Mouse (Mus musculus): ENCODE measurements around the gene Gm6309. TPM values are rescaled to one million over a fixed set of nuclear protein-coding genes. Genes with fewer than 3 reads are reported as not detected.
A peak's percentile ranks its signal among the peaks of the same experiment; 100 is the strongest.
"Not testable (repeated sequence)": the region's sequence is repeated elsewhere in the genome, so short reads cannot be mapped to it uniquely, and the experiment has no call there.

Gm6309 gene
- total and polyA plus RNA-seq, 2 experiments from 2014 or later: not detected

GRCm38 (mm10) chr5:146190501-146191269 is 20.2 kb upstream of the Gm6309 start:
- no peaks in the 10 kb centered on the region for H3K36me3 ChIP-seq (ENCODE audit: insufficient read depth, low read length)
- no peak overlapping the region for H3K4me3 ChIP-seq (ENCODE audit: low read length)
- H3K27me3 ChIP-seq (ENCODE audit: insufficient read depth, low read length): no peaks in the 10 kb centered on the region
- no peaks in the 10 kb centered on the region for H3K4me1 ChIP-seq (ENCODE audit: insufficient read depth, low read length)
- no peak overlapping the region for H3K4me2 ChIP-seq (ENCODE audit: low read depth, low read length)
- no peak for TF ChIP-seq CTCF (IDR thresholded peaks at IDR 0.05; ENCODE audit: low read depth)
- H3K9ac ChIP-seq (replicated peaks; ENCODE audit: low read length): no peak overlapping the region
- ATAC-seq (no peak), DNase-seq (ENCODE audit: low spot score) (no peak)
- WGBS: 63% methylated on average over 3 of the region's 3 CpGs
- 0 out of 2 replicates have a peak, but pooled peaks cover 2% of the 10 kb centered on the region for H3K9me3 ChIP-seq (ENCODE audit: low read length)
- H3K27ac ChIP-seq: no peak overlapping the region

GRCm38 (mm10) chr5:146190093-146190492 is 19.6 kb upstream of the Gm6309 start:
- no peak overlapping the region for H3K27ac ChIP-seq

DNA sequence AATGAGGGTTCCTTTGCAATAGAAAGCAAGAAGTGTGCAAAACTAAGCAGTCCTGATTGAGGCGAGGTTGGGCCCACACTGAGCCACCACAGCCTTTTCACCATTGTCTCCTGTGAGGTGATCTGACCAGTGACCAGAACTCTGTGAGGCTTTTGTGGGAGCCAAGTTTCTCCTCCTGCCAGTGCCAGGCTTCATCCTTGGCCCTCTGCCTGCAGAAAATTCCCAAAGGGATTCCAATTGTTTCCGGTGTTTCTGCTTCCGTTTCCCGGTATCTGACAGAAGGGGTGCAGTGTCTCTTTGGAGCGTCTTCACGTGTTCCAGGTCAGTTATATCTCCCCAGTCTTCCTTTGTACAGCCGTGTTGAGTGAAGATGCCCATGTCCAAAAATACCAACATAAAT is 18.2 kb upstream of the Gm6309 start:
- H3K4me3 ChIP-seq (ENCODE audit: low read length): no peak overlapping the region
- H3K36me3 ChIP-seq (ENCODE audit: insufficient read depth, low read length): no peaks in the 10 kb centered on the region
- H3K4me2 ChIP-seq (ENCODE audit: low read depth, low read length): no peak overlapping the region
- H3K9me3 ChIP-seq (ENCODE audit: low read length): no peaks in the 10 kb centered on the region
- H3K27ac ChIP-seq: no peak overlapping the region
- no peaks in the 10 kb centered on the region for H3K27me3 ChIP-seq (ENCODE audit: insufficient read depth, low read length)
- H3K9ac ChIP-seq (replicated peaks; ENCODE audit: low read length): no peak overlapping the region
- 68% methylated on average over 7 of the region's 7 CpGs for WGBS
- ATAC-seq (no peak), DNase-seq (ENCODE audit: low spot score) (no peak)
- no peak for TF ChIP-seq CTCF (IDR thresholded peaks at IDR 0.05; ENCODE audit: low read depth)
- H3K4me1 ChIP-seq (ENCODE audit: insufficient read depth, low read length): no peaks in the 10 kb centered on the region

More at GRCm38 (mm10) chr5:146190093-146190492, 19.6 kb upstream of the Gm6309 start:
- DNase-seq (ENCODE audit: low spot score) (no peak), ATAC-seq (no peak)
- 71% methylated on average over 4 of the region's 4 CpGs for WGBS
- Histone ChIP-seq H3K4me3 (ENCODE audit: low read length) (no peak overlapping the region), H3K27me3 (ENCODE audit: insufficient read depth, low read length) (no peaks in the 10 kb centered on the region), H3K36me3 (ENCODE audit: insufficient read depth, low read length) (no peaks in the 10 kb centered on the region), H3K9me3 (ENCODE audit: low read length) (0 out of 2 replicates have a peak, but pooled peaks cover 2% of the 10 kb centered on the region), H3K4me1 (ENCODE audit: insufficient read depth, low read length) (no peaks in the 10 kb centered on the region), H3K4me2 (ENCODE audit: low read depth, low read length) (no peak overlapping the region), H3K9ac (replicated peaks; ENCODE audit: low read length) (no peak overlapping the region)
- TF ChIP-seq CTCF (IDR thresholded peaks at IDR 0.05; ENCODE audit: low read depth): no peak

DNA sequence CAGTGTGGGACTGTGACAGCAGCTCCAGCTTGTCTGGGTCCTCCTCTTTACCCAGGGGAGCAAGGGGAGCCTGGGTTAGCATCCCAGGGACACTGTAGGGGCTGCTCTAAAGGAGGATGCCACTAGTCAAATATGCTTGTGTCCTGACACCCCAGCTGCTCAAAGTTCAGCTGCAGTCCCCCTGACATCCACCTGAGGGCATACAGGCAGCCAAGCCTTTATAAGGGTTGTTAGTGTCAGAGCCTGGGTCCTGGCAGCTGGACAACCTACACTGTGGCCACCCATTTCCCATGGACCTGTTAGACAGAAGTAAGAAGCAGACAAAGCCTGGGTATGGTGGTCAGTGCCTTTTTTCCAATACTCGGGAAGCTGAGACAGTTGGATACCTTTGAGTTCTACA is 17.6 kb upstream of the Gm6309 start:
- no peaks in the 10 kb centered on the region for H3K4me1 ChIP-seq (ENCODE audit: insufficient read depth, low read length)
- no peak overlapping the region for H3K4me3 ChIP-seq (ENCODE audit: low read length)
- ATAC-seq (no peak), DNase-seq (ENCODE audit: low spot score) (no peak)
- H3K27me3 ChIP-seq (ENCODE audit: insufficient read depth, low read length): no peaks in the 10 kb centered on the region
- no peaks in the 10 kb centered on the region for H3K9me3 ChIP-seq (ENCODE audit: low read length)
- no peaks in the 10 kb centered on the region for H3K36me3 ChIP-seq (ENCODE audit: insufficient read depth, low read length)
- peak; percentile 43 for TF ChIP-seq CTCF (IDR thresholded peaks at IDR 0.05; ENCODE audit: low read depth)
- H3K4me2 ChIP-seq (ENCODE audit: low read depth, low read length): no peak overlapping the region
- no peak overlapping the region for H3K27ac ChIP-seq
- 88% methylated on average over 1 of the region's 1 CpGs for WGBS
- H3K9ac ChIP-seq (replicated peaks; ENCODE audit: low read length): no peak overlapping the region

GRCm38 (mm10) chr5:146187441-146187840 is 16.9 kb upstream of the Gm6309 start:
- H3K4me2 ChIP-seq (ENCODE audit: low read depth, low read length); H3K4me3 ChIP-seq (ENCODE audit: low read length); H3K36me3 ChIP-seq (ENCODE audit: insufficient read depth, low read length); H3K9ac ChIP-seq (replicated peaks; ENCODE audit: low read length); H3K27ac ChIP-seq; H3K9me3 ChIP-seq (ENCODE audit: low read length); ATAC-seq; H3K27me3 ChIP-seq (ENCODE audit: insufficient read depth, low read length); H3K4me1 ChIP-seq (ENCODE audit: insufficient read depth, low read length): not testable (repeated sequence)
- TF ChIP-seq CTCF (IDR thresholded peaks at IDR 0.05; ENCODE audit: low read depth): peak; percentile 75
- 35% methylated on average over 5 of the region's 5 CpGs for WGBS
- peak; percentile 73 for DNase-seq (ENCODE audit: low spot score)

GRCm38 (mm10) chr5:146185204-146185603 is 14.7 kb upstream of the Gm6309 start, which contains the start of gene 1700001J03Rik:
1700001J03Rik (minus strand) TSS chr5:146185304.
- ATAC-seq; H3K4me2 ChIP-seq (ENCODE audit: low read depth, low read length); H3K4me1 ChIP-seq (ENCODE audit: insufficient read depth, low read length); H3K36me3 ChIP-seq (ENCODE audit: insufficient read depth, low read length); H3K27ac ChIP-seq; H3K27me3 ChIP-seq (ENCODE audit: insufficient read depth, low read length); DNase-seq (ENCODE audit: low spot score); H3K9ac ChIP-seq (replicated peaks; ENCODE audit: low read length); H3K4me3 ChIP-seq (ENCODE audit: low read length); H3K9me3 ChIP-seq (ENCODE audit: low read length): not testable (repeated sequence)
- WGBS: 80% methylated on average over 4 of the region's 4 CpGs

GRCm38 (mm10) chr5:146172744-146173143 is 2.2 kb upstream of the Gm6309 start:
- H3K4me2 ChIP-seq (ENCODE audit: low read depth, low read length); H3K4me1 ChIP-seq (ENCODE audit: insufficient read depth, low read length); DNase-seq (ENCODE audit: low spot score); H3K9ac ChIP-seq (replicated peaks; ENCODE audit: low read length); ATAC-seq; H3K4me3 ChIP-seq (ENCODE audit: low read length); H3K9me3 ChIP-seq (ENCODE audit: low read length); H3K27ac ChIP-seq; H3K27me3 ChIP-seq (ENCODE audit: insufficient read depth, low read length); H3K36me3 ChIP-seq (ENCODE audit: insufficient read depth, low read length): not testable (repeated sequence)
- peak; percentile 20; the same call in 1 of the 2 replicates for TF ChIP-seq CTCF (IDR thresholded peaks at IDR 0.05; ENCODE audit: low read depth)
- 58% methylated on average over 4 of the region's 4 CpGs for WGBS

GRCm38 (mm10) chr5:146160439-146160838 is 10.1 kb downstream of the Gm6309 start, which contains the start of gene Gm5565:
Gm5565 (minus strand) TSS chr5:146160539.
- H3K27me3 ChIP-seq (ENCODE audit: insufficient read depth, low read length); H3K4me2 ChIP-seq (ENCODE audit: low read depth, low read length): not testable (repeated sequence)
- WGBS: 93% methylated on average over 3 of the region's 3 CpGs

DNA sequence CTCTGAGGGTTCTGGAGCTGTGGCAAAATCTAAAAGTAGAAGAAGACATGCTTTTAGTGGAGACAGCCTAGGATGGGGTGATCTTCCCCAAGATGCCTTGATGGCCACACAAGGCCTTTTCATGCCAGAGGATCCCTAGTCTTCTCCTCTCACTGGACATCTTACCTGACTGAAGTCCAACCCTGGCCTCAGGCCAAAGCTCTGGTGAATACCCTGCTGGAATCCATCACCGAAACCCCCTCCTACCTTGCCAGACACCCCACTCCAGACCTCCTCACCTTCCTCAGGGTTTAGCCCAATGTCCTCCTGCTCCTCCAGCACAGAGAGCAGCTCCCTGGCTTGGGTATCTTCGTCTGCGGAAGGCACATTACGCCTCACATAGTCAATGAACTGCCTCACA is 12.2 kb downstream of the Gm6309 start:
- H3K27me3 ChIP-seq (ENCODE audit: insufficient read depth, low read length); ATAC-seq; DNase-seq (ENCODE audit: low spot score); H3K4me2 ChIP-seq (ENCODE audit: low read depth, low read length); H3K4me3 ChIP-seq (ENCODE audit: low read length); H3K9ac ChIP-seq (replicated peaks; ENCODE audit: low read length); H3K36me3 ChIP-seq (ENCODE audit: insufficient read depth, low read length); H3K9me3 ChIP-seq (ENCODE audit: low read length); H3K27ac ChIP-seq; H3K4me1 ChIP-seq (ENCODE audit: insufficient read depth, low read length): not testable (repeated sequence)
- 94% methylated on average over 4 of the region's 4 CpGs for WGBS

More at GRCm38 (mm10) chr5:146160439-146160838, 10.1 kb downstream of the Gm6309 start, which contains the start of gene Gm5565:
- H3K4me1 ChIP-seq (ENCODE audit: insufficient read depth, low read length); H3K9me3 ChIP-seq (ENCODE audit: low read length); H3K9ac ChIP-seq (replicated peaks; ENCODE audit: low read length); H3K36me3 ChIP-seq (ENCODE audit: insufficient read depth, low read length); H3K27ac ChIP-seq; ATAC-seq; DNase-seq (ENCODE audit: low spot score); H3K4me3 ChIP-seq (ENCODE audit: low read length): not testable (repeated sequence)
